Mouse (Mus musculus) CH12.LX (cell line): ENCODE results near the gene Crisp1. TPM values are rescaled to one million over a fixed set of nuclear protein-coding genes. Genes with fewer than 3 reads are reported as not detected.

Experiments
- DNase-seq: peaks from one replicate; pipeline ENCODE4 v3.0.0-alpha.2; 2013; ENCODE audit errors: extremely low read depth
- H3K27ac ChIP-seq: 2 replicates; pipeline ENCODE4 v1.5.1; 2012; ENCODE audit warnings: low read depth, mild to moderate bottlenecking, control low read depth, moderate library complexity; ENCODE audit not compliant: insufficient read depth
- H3K27me3 ChIP-seq: replicated peaks from 2 replicates; pipeline ENCODE3; 2012; ENCODE audit warnings: inconsistent platforms
- H3K36me3 ChIP-seq, 2 experiments: replicated peaks in 1 of 2; 2 replicates each; pipeline versions ENCODE3 to v1.6.1; 2012; ENCODE audit warnings: inconsistent platforms in 1 of 2, low read length in 1 of 2, mild to moderate bottlenecking in 1 of 2, mixed read lengths in 1 of 2, moderate library complexity in 1 of 2; ENCODE audit not compliant: control insufficient read depth in 1 of 2, insufficient read depth in 1 of 2
- H3K4me1 ChIP-seq, 2 experiments: 2 replicates each; pipeline ENCODE4 v1.6.1; 2012; ENCODE audit warnings: inconsistent platforms in 1 of 2, moderate library complexity in 1 of 2; ENCODE audit not compliant: insufficient read depth in 2 of 2, control insufficient read depth in 1 of 2
- H3K4me2 ChIP-seq: 2 replicates; pipeline ENCODE4 v1.6.1; 2012; ENCODE audit warnings: low read depth, mild to moderate bottlenecking, control low read depth; ENCODE audit not compliant: poor library complexity, insufficient read depth, severe bottlenecking
- H3K4me3 ChIP-seq, 3 experiments: fragments of 150-350 bp in 1 of 3; sonication (generic) in 1 of 3; replicated peaks in 1 of 3; 2 replicates each; pipeline versions ENCODE3 to v1.5.1; 2011 to 2012; ENCODE audit warnings: low read depth in 2 of 3, low read length in 2 of 3, mild to moderate bottlenecking in 2 of 3, moderate library complexity in 2 of 3, control low read depth in 1 of 3, improper control_type of control experiment in 1 of 3, inconsistent platforms in 1 of 3, mixed read lengths in 1 of 3; ENCODE audit not compliant: poor library complexity in 1 of 3
- H3K79me2 ChIP-seq: replicated peaks from 2 replicates; pipeline ENCODE4 v1.6.1; 2012; ENCODE audit warnings: mild to moderate bottlenecking, moderate library complexity; ENCODE audit not compliant: control insufficient read depth, poor library complexity, insufficient read depth, severe bottlenecking; ENCODE audit errors: extremely low read depth
- H3K9ac ChIP-seq: 2 replicates; pipeline ENCODE4 v1.6.1; 2012; ENCODE audit warnings: low read depth, mild to moderate bottlenecking, control low read depth, moderate library complexity; ENCODE audit not compliant: insufficient read depth
- H3K9me3 ChIP-seq: replicated peaks from 2 replicates; pipeline ENCODE3; 2012; ENCODE audit warnings: low read length, inconsistent platforms, mixed read lengths
- BHLHE40 ChIP-seq: IDR thresholded peaks from 2 replicates; pipeline ENCODE4 v1.6.1; 2011; ENCODE audit warnings: mild to moderate bottlenecking, low read depth, low read length, improper control_type of control experiment
- ELF1 ChIP-seq: IDR thresholded peaks from 2 replicates; pipeline ENCODE4 v1.6.1; 2014; ENCODE audit warnings: low read depth, mild to moderate bottlenecking, inconsistent platforms, low read length, improper control_type of control experiment
- ETS1 ChIP-seq: conservative IDR thresholded peaks from 2 replicates; pipeline ENCODE4 v1.6.1; 2012; ENCODE audit warnings: low read depth, mild to moderate bottlenecking, inconsistent platforms, low read length, improper control_type of control experiment, moderate library complexity
- IRF4 ChIP-seq: IDR thresholded peaks from 2 replicates; pipeline ENCODE4 v1.6.1; 2014; ENCODE audit warnings: low read depth, mild to moderate bottlenecking, inconsistent platforms, low read length, improper control_type of control experiment
- JUND ChIP-seq: conservative IDR thresholded peaks from 2 replicates; pipeline ENCODE4 v1.6.1; 2011; ENCODE audit warnings: low read depth, low read length, improper control_type of control experiment
- KAT2A ChIP-seq: IDR thresholded peaks from 2 replicates; pipeline ENCODE4 v1.6.1; 2012; ENCODE audit warnings: low read length, improper control_type of control experiment, inconsistent platforms; ENCODE audit not compliant: insufficient replicate concordance
- MAZ ChIP-seq: IDR thresholded peaks from 2 replicates; pipeline ENCODE4 v1.6.1; 2012; ENCODE audit warnings: low read depth, mild to moderate bottlenecking, inconsistent platforms, low read length, improper control_type of control experiment, moderate library complexity
- NELFE ChIP-seq: IDR thresholded peaks from 2 replicates; pipeline ENCODE4 v1.6.1; 2011; ENCODE audit warnings: low read depth, low read length, improper control_type of control experiment
- NRF1 ChIP-seq: IDR thresholded peaks from 2 replicates; pipeline ENCODE4 v1.6.1; 2014; ENCODE audit warnings: low read depth, mild to moderate bottlenecking, inconsistent platforms, low read length, improper control_type of control experiment, moderate library complexity
- PAX5 ChIP-seq: IDR thresholded peaks from 2 replicates; pipeline ENCODE4 v1.6.1; 2012; ENCODE audit warnings: low read length, inconsistent platforms, mixed read lengths
- POLR2A ChIP-seq: IDR thresholded peaks from 2 replicates; pipeline ENCODE4 v1.6.1; 2011; ENCODE audit warnings: low read depth, mild to moderate bottlenecking, improper control_type of control experiment, low read length
- POLR2AphosphoS2 ChIP-seq: IDR thresholded peaks from 2 replicates; pipeline ENCODE4 v1.6.1; 2011; ENCODE audit warnings: low read depth, low read length, improper control_type of control experiment
- RAD21 ChIP-seq: IDR thresholded peaks from 2 replicates; pipeline ENCODE4 v1.6.1; 2011; ENCODE audit warnings: low read depth, mild to moderate bottlenecking, low read length, improper control_type of control experiment, moderate library complexity
- TCF12 ChIP-seq: IDR thresholded peaks from 2 replicates; pipeline ENCODE4 v1.6.1; 2014; ENCODE audit warnings: low read depth, mild to moderate bottlenecking, inconsistent platforms, low read length, improper control_type of control experiment
- USF2 ChIP-seq: conservative IDR thresholded peaks from 2 replicates; pipeline ENCODE4 v1.6.1; 2011; ENCODE audit warnings: low read depth, low read length, improper control_type of control experiment
- ZKSCAN1 ChIP-seq: IDR thresholded peaks from 2 replicates; pipeline ENCODE4 v1.6.1; 2012; ENCODE audit warnings: low read depth, inconsistent platforms, low read length, improper control_type of control experiment, borderline replicate concordance
- dilution Hi-C: fragments of 300-500 bp; cut with MboI; formaldehyde crosslinking; loops from 2 replicates; pipeline ENCODE4 v1.14.3; 2020; ENCODE audit warnings: low sequenced_read_pairs; ENCODE audit not compliant: extremely low pct_unique_long_range_greater_than_20kb, extremely low pct_ligation_motif_present
- in situ Hi-C: fragments of 300-500 bp; cut with MboI; formaldehyde crosslinking; loops from 3 replicates; pipeline ENCODE4 v1.14.3; 2019; ENCODE audit warnings: low sequenced_read_pairs, low pct_ligation_motif_present, low pct_unique_long_range_greater_than_20kb, mixed read lengths
- polyA plus RNA-seq: library from polyadenylated mRNA; unstranded; fragments of >175 nt; gene quantifications from 2 replicates; pipeline ENCODE4 v1.2.1, GENCODE M21; 2012; ENCODE audit warnings: low read depth; ENCODE audit not compliant: insufficient read length
- total RNA-seq, 2 experiments: library from RNA; depleted of rRNA; stranded (reverse); fragments of 300-350 nt in 1 of 2; fragments of >200 nt in 1 of 2; gene quantifications; 2 replicates each; pipeline ENCODE4 v1.2.3; 2012 to 2014

The Crisp1 gene
- total RNA-seq (2012; rRNA removed) (not detected in 2 replicates), total RNA-seq (2014; rRNA removed) (not detected in 2 replicates), polyA plus RNA-seq (not detected in 2 replicates)

DNA sequence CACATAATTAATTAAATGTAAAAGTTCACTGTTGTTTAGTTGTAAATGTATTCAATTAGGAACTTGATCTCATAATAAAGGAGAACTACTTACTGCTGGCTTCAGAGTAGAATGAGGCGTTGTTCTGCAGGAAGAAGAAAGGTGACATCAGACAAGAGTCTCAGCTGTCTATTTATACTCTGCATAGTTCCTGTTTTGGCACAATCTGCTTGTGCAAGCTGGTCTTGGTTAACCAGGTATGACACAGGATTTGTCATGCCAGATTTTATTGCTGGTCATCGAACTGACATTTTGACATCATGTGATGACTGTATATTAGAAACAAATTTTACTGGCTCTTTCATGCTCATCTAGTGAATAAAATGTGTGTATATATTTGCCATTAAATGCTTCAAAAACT, at the start of gene Crisp1:
Gene Crisp1 (minus strand): TSS at position 146 of the 400 bp plus-strand sequence.
- no peaks in the 10 kb centered on the region for H3K27me3 ChIP-seq
- dilution Hi-C loops (no loop called here), in situ Hi-C loops (no loop called here)
- no peaks in the 10 kb centered on the region for H3K4me1 ChIP-seq
- H3K4me3 ChIP-seq = no peak within 1 kb of the TSS
- H3K4me2 ChIP-seq = no peak within 1 kb of the TSS
- H3K9me3 ChIP-seq = peaks cover 5% of the 10 kb centered on the region
- no peak for DNase-seq
- no peaks in the 10 kb centered on the region for H3K36me3 ChIP-seq
- TF ChIP-seq KAT2A (no peak), BHLHE40 (no peak), POLR2A (no peak), TCF12 (no peak)
- no peak within 1 kb of the TSS for H3K9ac ChIP-seq
- no peaks in the 10 kb centered on the region for H3K79me2 ChIP-seq
- H3K27ac ChIP-seq = no peak within 1 kb of the TSS

DNA sequence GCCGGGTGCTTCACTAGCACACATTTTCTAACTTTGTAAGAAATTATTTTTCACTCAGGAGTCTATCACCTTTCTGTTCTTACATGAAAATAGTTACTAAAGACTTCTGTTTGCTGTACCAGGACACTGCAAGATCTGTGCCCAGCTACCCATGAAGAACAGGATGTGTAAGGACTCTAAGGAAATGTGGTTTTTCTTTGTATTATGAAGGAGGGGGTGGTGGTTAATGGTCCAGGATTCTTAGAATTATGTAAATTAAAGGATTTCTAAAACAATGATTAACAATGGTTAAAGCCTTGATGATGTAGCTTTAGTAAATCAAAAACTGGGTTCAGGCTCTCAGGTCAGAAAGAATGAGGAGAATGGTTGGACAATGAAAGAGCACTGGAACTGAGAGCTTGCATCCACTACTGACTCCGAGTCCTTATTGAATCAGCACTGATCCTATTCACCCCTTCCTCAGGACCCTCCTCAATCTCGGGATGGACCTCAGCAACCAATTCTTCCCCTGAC, 23.5 kb upstream of the Crisp1 start:
- Histone ChIP-seq H3K27me3 (no peaks in the 10 kb centered on the region), H3K27ac (no peak overlapping the region), H3K36me3 (no peaks in the 10 kb centered on the region), H3K9ac (no peak overlapping the region), H3K4me2 (no peak overlapping the region), H3K9me3 (peaks cover 19% of the 10 kb centered on the region), H3K4me3 (no peak overlapping the region), H3K4me1 (no peaks in the 10 kb centered on the region), H3K79me2 (no peaks in the 10 kb centered on the region)
- TF ChIP-seq POLR2AphosphoS2 (no peak), NELFE (no peak), PAX5 (no peak), RAD21 (no peak), USF2 (no peak), ETS1 (no peak), ELF1 (no peak), IRF4 (no peak), ZKSCAN1 (no peak), NRF1 (no peak), MAZ (no peak), TCF12 (no peak), JUND (no peak)
- dilution Hi-C loops (no loop called here), in situ Hi-C loops (no loop called here)
- DNase-seq = no peak
